Mouse (Mus musculus) lung, adult 18-20 months (tissue): ENCODE measurements around the gene Krt33b.

Experiments used
- DNase-seq, 2 experiments: peaks; one replicate each; pipeline ENCODE4 v3.0.0; 2022; ENCODE audit warnings: mixed read lengths in 2 of 2

The Krt33b gene

GRCm38 (mm10) chr11:100029768-100030167 is at the start of gene Krt33b:
Gene Krt33b (minus strand): TSS chr11:100029868.
- no peak for DNase-seq

GRCm38 (mm10) chr11:100073873-100074272 is 44.2 kb upstream of the Krt33b start:
- DNase-seq, result peak in 1 of 2 experiments; percentile 37

GRCm38 (mm10) chr11:100067293-100068036 is 37.8 kb upstream of the Krt33b start:
- peak; percentile 67 to 74 for DNase-seq

- no peak for DNase-seq
These were observed 36.8 kb upstream of the Krt33b start for GRCm38 (mm10) chr11:100066236-100067010.

GRCm38 (mm10) chr11:100058875-100059274 is 29.2 kb upstream of the Krt33b start:
- DNase-seq, result no peak

- DNase-seq, result peak; percentile 8 to 34
These were observed 26.3 kb upstream of the Krt33b start for GRCm38 (mm10) chr11:100055686-100056655.

- DNase-seq, result no peak
These were observed 20.8 kb upstream of the Krt33b start, which contains the start of gene Krt31 for GRCm38 (mm10) chr11:100050451-100050850. Gene Krt31 (minus strand): TSS chr11:100050551.

GRCm38 (mm10) chr11:100047193-100047592 is 17.5 kb upstream of the Krt33b start:
- no peak for DNase-seq

GRCm38 (mm10) chr11:100046303-100046866 is 16.7 kb upstream of the Krt33b start:
- no peak for DNase-seq

- no peak for DNase-seq
These were observed 11.8 kb upstream of the Krt33b start, which contains the start of gene Krt34 for GRCm38 (mm10) chr11:100041454-100041853. Gene Krt34 (minus strand): TSS chr11:100041554.

- DNase-seq, result no peak
These were observed 8.2 kb downstream of the Krt33b start for GRCm38 (mm10) chr11:100021438-100021837.

GRCm38 (mm10) chr11:100019466-100019865 is 10.2 kb downstream of the Krt33b start:
- DNase-seq, result no peak

- no peak for DNase-seq
These were observed 13.6 kb downstream of the Krt33b start, which contains the start of gene Krt33a for GRCm38 (mm10) chr11:100016112-100016511. Gene Krt33a (minus strand): TSS chr11:100016212.

- peak in 1 of 2 experiments; percentile 30 for DNase-seq
These were observed 15.9 kb downstream of the Krt33b start for GRCm38 (mm10) chr11:100013691-100014171.

GRCm38 (mm10) chr11:100010682-100011081 is 19.0 kb downstream of the Krt33b start:
- no peak for DNase-seq

GRCm38 (mm10) chr11:100008336-100008735 is 21.3 kb downstream of the Krt33b start:
- DNase-seq, result no peak

GRCm38 (mm10) chr11:100006624-100007023 is 23.0 kb downstream of the Krt33b start:
- no peak for DNase-seq

- DNase-seq, result peak in 1 of 2 experiments; percentile 40
These were observed 23.8 kb downstream of the Krt33b start for GRCm38 (mm10) chr11:100005905-100006304.

GRCm38 (mm10) chr11:100004846-100005245 is 24.8 kb downstream of the Krt33b start:
- peak; percentile 32 to 66 for DNase-seq

- no peak for DNase-seq
These were observed 30.6 kb downstream of the Krt33b start for GRCm38 (mm10) chr11:99999091-99999490.

GRCm38 (mm10) chr11:99994384-99994661 is 35.3 kb downstream of the Krt33b start:
- peak in 1 of 2 experiments; percentile 36 for DNase-seq
